Mouse (Mus musculus) lung, adult 2 months (tissue): ENCODE results near the gene Acsm5.

Experiments used
- CTCF ChIP-seq: fragments of 200-500 bp; IDR thresholded peaks from 2 replicates; pipeline ENCODE4 v1.5.1; 2011; ENCODE audit warnings: mild to moderate bottlenecking, low read length, control low read depth; ENCODE audit not compliant: insufficient read depth
- POLR2A ChIP-seq: fragments of 200-500 bp; IDR thresholded peaks from 2 replicates; pipeline ENCODE4 v1.6.1; 2011; ENCODE audit warnings: low read depth, mild to moderate bottlenecking, control low read depth, low read length, borderline replicate concordance; ENCODE audit errors: extremely low read depth

- no peak for TF ChIP-seq CTCF
- no peak for TF ChIP-seq POLR2A
Observed at GRCm38 (mm10) chr7:119527135-119527534, 7.9 kb downstream of the Acsm5 start.
